Mouse (Mus musculus): Measurements from ENCODE around the gene Gm3238. TPM values are rescaled to one million over a fixed set of nuclear protein-coding genes. Genes with fewer than 3 reads are reported as not detected.

The Gm3238 gene
- polyA plus RNA-seq, 1 experiment, result not detected

GRCm38 (mm10) chr10:77735928-77736327 is 35.2 kb downstream of the Gm3238 start:
- TF ChIP-seq POLR2A (IDR thresholded peaks at IDR 0.05; ENCODE audit: low read depth, low read length) (no peak), CTCF (IDR thresholded peaks at IDR 0.05; ENCODE audit: extremely low read depth, insufficient read length, insufficient replicate concordance, low read depth, low read length) (no peak)
- WGBS, result 95% methylated on average over 1 of the region's 1 CpGs

GRCm38 (mm10) chr10:77729241-77729640 is 41.9 kb downstream of the Gm3238 start:
- Histone ChIP-seq H3K27me3 (ENCODE audit: control insufficient read depth, insufficient read depth, low read length) (no peaks in the 10 kb centered on the region), H3K36me3 (ENCODE audit: control insufficient read depth, insufficient read depth, low read length) (no peaks in the 10 kb centered on the region), H3K4me1 (ENCODE audit: control insufficient read depth, insufficient read depth, insufficient read length, low read length) (no peaks in the 10 kb centered on the region), H3K27ac (ENCODE audit: insufficient read depth, low read depth, low read length) (no peak overlapping the region), H3K4me3 (ENCODE audit: low read depth, low read length) (no peak overlapping the region)
- 58% methylated on average over 4 of the region's 4 CpGs for WGBS
- TF ChIP-seq CTCF (IDR thresholded peaks at IDR 0.05; ENCODE audit: extremely low read depth, insufficient read length, insufficient replicate concordance, low read depth, low read length), result peak; percentile 52; the same call in 1 of the 2 replicates
- TF ChIP-seq POLR2A (IDR thresholded peaks at IDR 0.05; ENCODE audit: low read depth, low read length), result no peak

More at GRCm38 (mm10) chr10:77735928-77736327, 35.2 kb downstream of the Gm3238 start:
- H3K4me1 ChIP-seq (ENCODE audit: control insufficient read depth, insufficient read depth, insufficient read length, low read length), result no peaks in the 10 kb centered on the region
- no peaks in the 10 kb centered on the region for H3K27me3 ChIP-seq (ENCODE audit: control insufficient read depth, insufficient read depth, low read length)
- no peak overlapping the region for H3K4me3 ChIP-seq (ENCODE audit: low read depth, low read length)
- no peaks in the 10 kb centered on the region for H3K36me3 ChIP-seq (ENCODE audit: control insufficient read depth, insufficient read depth, low read length)
- H3K27ac ChIP-seq (ENCODE audit: insufficient read depth, low read depth, low read length), result no peak overlapping the region

DNA sequence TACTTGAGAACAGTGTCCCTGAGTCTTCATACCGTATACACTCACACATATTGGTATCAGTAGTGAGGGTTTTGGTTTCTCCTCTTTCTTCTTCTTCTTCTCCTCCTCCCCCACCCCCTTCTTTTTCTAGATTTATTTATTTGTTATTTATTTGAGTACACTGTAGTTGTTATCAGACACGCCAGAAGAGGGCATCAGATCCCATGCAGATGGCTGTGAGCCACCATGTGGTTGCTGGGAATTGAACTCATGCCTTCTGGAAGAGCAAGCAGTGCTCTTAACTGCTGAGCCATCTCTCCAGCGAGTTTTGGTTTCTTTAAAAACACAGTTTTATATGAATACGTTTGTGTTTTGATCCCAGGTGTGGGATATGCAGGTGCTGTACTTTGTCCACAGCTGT is 42.8 kb downstream of the Gm3238 start:
- no peak overlapping the region for H3K4me3 ChIP-seq (ENCODE audit: low read depth, low read length)
- H3K27me3 ChIP-seq (ENCODE audit: control insufficient read depth, insufficient read depth, low read length), result no peaks in the 10 kb centered on the region
- H3K4me1 ChIP-seq (ENCODE audit: control insufficient read depth, insufficient read depth, insufficient read length, low read length), result no peaks in the 10 kb centered on the region
- TF ChIP-seq POLR2A (IDR thresholded peaks at IDR 0.05; ENCODE audit: low read depth, low read length) (no peak), CTCF (IDR thresholded peaks at IDR 0.05; ENCODE audit: extremely low read depth, insufficient read length, insufficient replicate concordance, low read depth, low read length) (no peak)
- 39% methylated on average over 4 of the region's 4 CpGs for WGBS
- no peak overlapping the region for H3K27ac ChIP-seq (ENCODE audit: insufficient read depth, low read depth, low read length)
- H3K36me3 ChIP-seq (ENCODE audit: control insufficient read depth, insufficient read depth, low read length), result no peaks in the 10 kb centered on the region

DNA sequence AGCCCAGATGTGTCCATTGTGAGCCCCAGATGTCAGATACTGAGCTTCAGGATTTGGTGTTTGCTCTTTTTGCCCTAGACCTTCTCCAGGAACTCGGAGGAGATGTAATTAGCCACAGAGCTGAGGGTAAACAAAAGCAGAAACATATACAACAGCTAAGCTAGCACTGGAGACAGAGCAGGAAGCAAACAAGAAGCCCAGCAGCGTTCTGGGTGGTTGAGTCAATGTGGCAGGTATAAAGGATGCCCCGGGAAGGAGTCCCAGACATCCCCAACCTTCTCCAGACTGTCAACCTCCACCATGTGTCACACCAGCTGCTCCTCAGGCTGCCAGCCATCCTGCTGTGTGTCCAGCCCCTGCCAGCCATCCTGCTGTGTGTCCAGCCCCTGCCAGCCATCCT is 44.9 kb downstream of the Gm3238 start, which contains the start of gene Gm10100:
Gene Gm10100 (plus strand): TSS at position 301 of the 400 bp plus-strand sequence.
- Histone ChIP-seq H3K4me3 (ENCODE audit: low read depth, low read length) (no peak within 1 kb of the TSS), H3K36me3 (ENCODE audit: control insufficient read depth, insufficient read depth, low read length) (no peaks in the 10 kb centered on the region), H3K27ac (ENCODE audit: insufficient read depth, low read depth, low read length) (no peak within 1 kb of the TSS), H3K4me1 (ENCODE audit: control insufficient read depth, insufficient read depth, insufficient read length, low read length) (no peaks in the 10 kb centered on the region), H3K27me3 (ENCODE audit: control insufficient read depth, insufficient read depth, low read length) (no peaks in the 10 kb centered on the region)
- WGBS, result 50% methylated on average over 3 of the region's 3 CpGs
- TF ChIP-seq POLR2A (IDR thresholded peaks at IDR 0.05; ENCODE audit: low read depth, low read length) (no peak), CTCF (IDR thresholded peaks at IDR 0.05; ENCODE audit: extremely low read depth, insufficient read length, insufficient replicate concordance, low read depth, low read length) (no peak)

- Histone ChIP-seq H3K4me1 (ENCODE audit: control insufficient read depth, insufficient read depth, insufficient read length, low read length) (no peaks in the 10 kb centered on the region), H3K27me3 (ENCODE audit: control insufficient read depth, insufficient read depth, low read length) (no peaks in the 10 kb centered on the region), H3K27ac (ENCODE audit: insufficient read depth, low read depth, low read length) (no peak overlapping the region), H3K4me3 (ENCODE audit: low read depth, low read length) (no peak overlapping the region), H3K36me3 (ENCODE audit: control insufficient read depth, insufficient read depth, low read length) (no peaks in the 10 kb centered on the region)
- 77% methylated on average over 8 of the region's 8 CpGs for WGBS
- TF ChIP-seq POLR2A (IDR thresholded peaks at IDR 0.05; ENCODE audit: low read depth, low read length) (no peak), CTCF (IDR thresholded peaks at IDR 0.05; ENCODE audit: extremely low read depth, insufficient read length, insufficient replicate concordance, low read depth, low read length) (no peak)
These were observed 46.3 kb downstream of the Gm3238 start for GRCm38 (mm10) chr10:77724855-77725254.

Other genes with a start within 250 kb of the Gm3238 start
- gene Itgb2, start 241.1 kb downstream of the Gm3238 start, polyA plus RNA-seq (2012; rRNA removed), result 14.3 and 17.4 TPM in 2 replicates
- 82.9 and 176 TPM in 2 replicates for gene Pttg1ip, start 189.6 kb downstream of the Gm3238 start, polyA plus RNA-seq (2012; rRNA removed)
- gene Sumo3, start 165.2 kb downstream of the Gm3238 start, polyA plus RNA-seq (2012; rRNA removed), result 129 and 254 TPM in 2 replicates
- gene Gm49325, start 165.1 kb downstream of the Gm3238 start, polyA plus RNA-seq (2012; rRNA removed), result not detected in 2 replicates
- 16.5 and 20.9 TPM in 2 replicates for gene Ube2g2, start 149.1 kb downstream of the Gm3238 start, polyA plus RNA-seq (2012; rRNA removed)
- 0.11 and 0.33 TPM in 2 replicates for gene Tspear, start 84.8 kb downstream of the Gm3238 start, polyA plus RNA-seq (2012; rRNA removed)
- gene Gm19402, start 80.6 kb downstream of the Gm3238 start, polyA plus RNA-seq (2012; rRNA removed), result not detected in 2 replicates
- not detected in 2 replicates for gene Gm9508, start 74.1 kb downstream of the Gm3238 start, polyA plus RNA-seq (2012; rRNA removed)
- not detected in 2 replicates for gene Gm10272, start 64.7 kb downstream of the Gm3238 start, polyA plus RNA-seq (2012; rRNA removed)
- gene Gm10024, start 59.9 kb downstream of the Gm3238 start, polyA plus RNA-seq (2012; rRNA removed), result not detected in 2 replicates
- 0.85 TPM in 1 of 2 replicates, not detected in the other for gene Gm10142, start 55.5 kb downstream of the Gm3238 start, polyA plus RNA-seq (2012; rRNA removed)
- not detected in 2 replicates for gene Krtap12-1, start 50.7 kb downstream of the Gm3238 start, polyA plus RNA-seq (2012; rRNA removed)
- gene Gm10100, start 44.8 kb downstream of the Gm3238 start, polyA plus RNA-seq (2012; rRNA removed), result not detected in 2 replicates
- gene Gm18596, start 28.7 kb downstream of the Gm3238 start, polyA plus RNA-seq (2012; rRNA removed), result not detected in 2 replicates
- gene Gm9736, start 20.0 kb downstream of the Gm3238 start, polyA plus RNA-seq (2012; rRNA removed), result not detected in 2 replicates
- gene Gm3233, start 11.6 kb downstream of the Gm3238 start, polyA plus RNA-seq (2012; rRNA removed), result not detected in 2 replicates
- not detected in 2 replicates for gene Gm7138, start 5.6 kb upstream of the Gm3238 start, polyA plus RNA-seq (2012; rRNA removed)
- not detected in 2 replicates for gene Gm3250, start 11.2 kb upstream of the Gm3238 start, polyA plus RNA-seq (2012; rRNA removed)
- not detected in 2 replicates for gene Gm7137, start 16.9 kb upstream of the Gm3238 start, polyA plus RNA-seq (2012; rRNA removed)
- not detected in 2 replicates for gene Gm9639, start 23.8 kb upstream of the Gm3238 start, polyA plus RNA-seq (2012; rRNA removed)
- not detected in 2 replicates for gene Gm19668, start 27.8 kb upstream of the Gm3238 start, polyA plus RNA-seq (2012; rRNA removed)
- not detected in 2 replicates for gene Gm9507, start 40.5 kb upstream of the Gm3238 start, polyA plus RNA-seq (2012; rRNA removed)
- gene Gm2696, start 43.4 kb upstream of the Gm3238 start, polyA plus RNA-seq (2012; rRNA removed), result not detected in 2 replicates
- gene Krtap10-4, start 55.8 kb upstream of the Gm3238 start, polyA plus RNA-seq (2012; rRNA removed), result not detected in 2 replicates
- gene Krtap10-10, start 64.6 kb upstream of the Gm3238 start, polyA plus RNA-seq (2012; rRNA removed), result 0.09 TPM in 1 of 2 replicates, not detected in the other
- not detected in 2 replicates for gene Gm36176, start 75.5 kb upstream of the Gm3238 start, polyA plus RNA-seq (2012; rRNA removed)
- not detected in 2 replicates for gene Gm10318, start 81.5 kb upstream of the Gm3238 start, polyA plus RNA-seq (2012; rRNA removed)
- not detected in 2 replicates for gene Gm3285, start 90.7 kb upstream of the Gm3238 start, polyA plus RNA-seq (2012; rRNA removed)
- gene Lrrc3, start 131.2 kb upstream of the Gm3238 start, polyA plus RNA-seq (2012; rRNA removed), result 4.0 and 5.3 TPM in 2 replicates
- gene Trpm2, start 199.2 kb upstream of the Gm3238 start, polyA plus RNA-seq (2012; rRNA removed), result 1.8 and 3.4 TPM in 2 replicates
- 11.0 and 14.6 TPM in 2 replicates for gene 1810043G02Rik, start 207.2 kb upstream of the Gm3238 start, polyA plus RNA-seq (2012; rRNA removed)
- 31.2 and 39.0 TPM in 2 replicates for gene Pfkl, start 238.8 kb upstream of the Gm3238 start, polyA plus RNA-seq (2012; rRNA removed)

Measured in small intestine, adult 2 months (tissue).